Mouse (Mus musculus): ENCODE measurements at regions not wholly inside any gene's neighbourhood (a gene's known extent, or its start where the extent isn't known, plus 50 kb on each side); places are given as distances from the start of the nearest gene placed in this dataset.

DNA sequence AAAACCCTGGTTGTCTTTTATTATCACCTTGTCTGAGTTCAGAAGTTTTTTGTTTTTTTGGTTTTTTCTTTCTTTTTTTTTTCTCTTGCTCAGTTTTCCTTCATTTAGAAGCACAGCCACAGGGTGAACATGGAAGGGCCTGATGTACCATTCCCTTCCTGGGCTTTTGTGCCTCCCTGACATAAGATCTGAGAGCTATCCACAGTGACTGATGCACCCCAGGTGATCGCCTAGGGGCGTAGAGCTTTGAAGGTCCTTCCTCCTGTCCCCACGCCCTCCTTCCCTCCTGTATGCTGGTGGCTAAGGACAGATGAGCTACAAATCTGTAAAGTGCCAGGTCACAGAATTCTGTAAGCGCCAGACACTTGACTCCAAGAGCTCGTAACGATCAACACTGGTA is 80.1 kb upstream of the Camk1g start:
- TF ChIP-seq CTCF (IDR thresholded peaks at IDR 0.05; ENCODE audit: low read depth, low read length) (no peak), GATA1 (IDR thresholded peaks at IDR 0.05; ENCODE audit: borderline replicate concordance, low read length) (no peak), TAL1 (conservative IDR thresholded peaks at IDR 0.05; ENCODE audit: low read depth, low read length) (no peak), GATA2 (IDR thresholded peaks at IDR 0.05; ENCODE audit: borderline replicate concordance, low read depth, low read length) (no peak)
